Mouse (Mus musculus) retina, postnatal 1 day (tissue): Measurements from ENCODE around the gene Calm3.
"Not testable (repeated sequence)": the region's sequence is repeated elsewhere in the genome, so short reads cannot be mapped to it uniquely, and the experiment has no call there.

Source experiments
- DNase-seq: peaks from one replicate; pipeline ENCODE4 v3.0.0-alpha.2; 2012

The Calm3 gene

GRCm38 (mm10) chr7:16924037-16924834 is at the start of gene Calm3:
Calm3 (minus strand) TSS chr7:16924114.
- peak; percentile 100 for DNase-seq

- no peak for DNase-seq
Observed at GRCm38 (mm10) chr7:16971160-16971559, 47.2 kb upstream of the Calm3 start.

DNA sequence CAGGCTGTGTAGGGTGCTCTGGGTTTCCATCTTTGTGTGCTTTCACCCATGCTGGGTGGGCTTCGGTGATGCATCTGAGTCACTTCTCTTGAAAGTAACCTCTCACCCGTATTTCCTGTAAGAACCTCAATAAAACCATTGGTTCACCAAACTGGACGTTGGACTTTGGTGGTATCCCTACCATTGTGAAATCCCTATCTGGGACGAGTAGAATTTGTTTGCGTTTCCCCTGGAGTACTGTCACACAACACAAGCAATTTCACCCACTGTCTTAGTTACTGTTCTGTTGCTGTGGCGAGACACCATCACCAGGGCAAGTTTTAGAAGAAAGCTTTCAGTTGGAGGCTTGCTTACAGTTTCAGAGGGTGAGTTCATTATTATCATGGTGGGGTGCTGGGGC is 44.5 kb upstream of the Calm3 start:
- no peak for DNase-seq

- no peak for DNase-seq
Observed at GRCm38 (mm10) chr7:16961678-16962077, 37.8 kb upstream of the Calm3 start.

GRCm38 (mm10) chr7:16959539-16960187 is 35.7 kb upstream of the Calm3 start, which contains the start of gene Pnmal1:
Pnmal1 (plus strand) TSS chr7:16959679.
- DNase-seq: peak; percentile 99

DNA sequence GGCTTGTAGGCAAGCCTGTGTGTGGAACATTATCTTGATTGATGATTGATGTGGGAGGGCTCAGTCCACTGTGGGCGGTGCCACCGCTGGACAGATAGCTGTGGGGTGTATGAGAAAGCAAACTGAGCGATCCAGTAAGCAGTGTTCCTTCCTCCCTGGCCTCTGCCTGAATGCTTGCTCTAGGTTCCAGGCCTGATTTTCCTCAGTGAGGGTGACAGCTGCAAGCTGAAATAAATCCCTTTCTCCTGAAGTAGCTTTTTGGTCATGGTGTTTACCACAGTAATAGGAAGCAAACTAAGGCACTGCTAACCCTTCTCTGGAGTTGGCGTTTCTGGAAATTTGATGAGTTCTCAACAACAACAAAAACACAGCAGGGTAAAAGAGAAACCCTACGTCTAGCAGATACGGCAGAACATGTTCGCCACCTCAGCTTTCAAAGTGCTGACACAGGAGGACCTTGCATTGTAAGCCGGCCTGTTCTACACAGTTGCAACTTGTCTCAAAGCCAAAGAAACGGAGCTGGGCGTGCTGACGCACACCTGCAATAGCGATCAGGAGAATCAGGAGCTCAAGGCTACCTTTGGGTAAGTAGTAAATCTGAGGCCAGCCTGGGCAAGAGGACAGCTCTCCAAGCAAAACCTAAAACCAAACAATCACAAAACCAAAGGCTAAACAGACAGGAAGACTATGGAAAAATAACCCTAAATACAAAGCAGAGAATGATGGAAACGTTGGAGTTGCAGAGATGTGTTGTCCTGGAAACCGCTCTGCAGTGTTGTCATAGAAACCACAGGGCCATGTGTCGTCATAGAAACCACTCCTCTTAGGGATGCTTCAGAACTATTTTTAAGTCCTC is 32.7 kb upstream of the Calm3 start:
- peak; percentile 47 for DNase-seq

- no peak for DNase-seq
Observed at GRCm38 (mm10) chr7:16955712-16956111, 31.8 kb upstream of the Calm3 start.

- not testable (repeated sequence) for DNase-seq
Observed at GRCm38 (mm10) chr7:16953776-16954175, 29.9 kb upstream of the Calm3 start.

GRCm38 (mm10) chr7:16950861-16951635 is 27.1 kb upstream of the Calm3 start:
- peak; percentile 92 for DNase-seq

GRCm38 (mm10) chr7:16949908-16950841 is 26.3 kb upstream of the Calm3 start:
- DNase-seq: peak; percentile 86

DNA sequence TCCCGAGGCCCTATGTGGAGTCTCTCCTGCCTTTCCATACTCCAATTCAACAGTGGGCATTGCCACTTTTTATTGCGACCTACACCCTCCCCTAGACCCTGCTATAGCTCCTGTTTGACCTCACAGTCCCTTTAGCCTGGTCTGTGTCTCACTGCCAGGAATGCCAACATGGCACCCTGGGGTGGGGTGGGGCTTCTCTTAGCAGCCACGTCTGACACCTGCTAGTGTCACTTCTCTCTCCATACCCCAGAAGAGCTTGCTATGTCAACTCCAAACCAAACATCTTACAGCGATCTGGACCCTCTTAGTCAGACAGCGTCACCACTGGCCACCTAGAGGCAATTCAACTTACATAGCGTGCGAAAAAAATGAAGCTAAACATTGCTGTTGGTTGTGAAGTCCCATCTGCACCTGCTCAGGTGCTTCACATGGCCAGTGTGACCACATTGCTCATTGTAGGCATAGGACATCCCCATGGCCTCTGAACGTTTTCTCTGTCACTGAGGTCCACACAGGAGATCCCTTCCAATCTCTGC is 25.1 kb upstream of the Calm3 start:
- DNase-seq: no peak

DNA sequence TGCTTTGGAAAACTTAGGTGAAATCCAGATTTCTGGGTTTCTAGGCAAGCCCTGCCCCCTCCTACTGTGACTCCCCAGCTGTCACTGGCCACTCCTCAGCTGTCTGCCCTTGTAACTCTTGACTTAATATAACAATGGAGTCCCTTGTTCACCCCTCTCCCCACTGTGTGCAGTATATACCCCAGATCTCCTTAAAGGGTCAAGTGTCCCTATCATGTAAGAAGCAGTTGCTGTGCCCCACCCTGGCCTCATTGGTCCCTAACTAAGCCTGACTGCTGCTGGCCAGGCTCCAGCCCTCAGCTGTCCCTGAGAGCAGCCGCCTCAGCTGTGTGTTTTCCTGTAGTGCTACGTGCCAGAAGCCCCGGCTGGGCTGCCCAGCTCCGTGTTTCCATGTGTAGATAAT is 24.0 kb upstream of the Calm3 start:
- peak; percentile 78 for DNase-seq

GRCm38 (mm10) chr7:16947349-16947895 is 23.5 kb upstream of the Calm3 start:
- peak; percentile 37 for DNase-seq

- peak; percentile 66 for DNase-seq
Observed at GRCm38 (mm10) chr7:16946441-16947348, 22.8 kb upstream of the Calm3 start.

DNA sequence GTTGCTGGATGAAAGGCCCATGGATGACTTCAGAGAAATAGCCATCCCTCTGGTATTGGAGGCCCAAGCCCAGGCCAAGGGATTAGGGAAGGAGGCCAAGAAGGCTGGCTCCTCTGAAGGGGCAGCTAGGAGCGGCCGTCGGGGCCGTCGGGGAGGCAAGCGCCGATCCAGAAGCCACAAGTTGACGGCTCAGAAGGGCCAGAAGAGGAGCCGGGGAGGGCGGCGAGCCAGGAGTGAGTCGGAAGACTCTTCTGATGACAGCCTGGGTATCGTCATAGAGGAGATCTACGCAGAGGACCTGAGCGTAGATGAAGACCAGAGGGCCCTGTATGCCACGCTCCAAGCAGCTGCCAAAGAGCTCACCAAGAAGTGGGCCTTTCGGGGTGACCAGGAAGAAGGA is 21.5 kb upstream of the Calm3 start:
- no peak for DNase-seq

- no peak for DNase-seq
Observed at GRCm38 (mm10) chr7:16944808-16945315, 20.9 kb upstream of the Calm3 start.

GRCm38 (mm10) chr7:16944061-16944807 is 20.3 kb upstream of the Calm3 start, which contains the start of gene Pnmal2:
Pnmal2 (plus strand) TSS chr7:16944682.
- DNase-seq: peak; percentile 96

DNA sequence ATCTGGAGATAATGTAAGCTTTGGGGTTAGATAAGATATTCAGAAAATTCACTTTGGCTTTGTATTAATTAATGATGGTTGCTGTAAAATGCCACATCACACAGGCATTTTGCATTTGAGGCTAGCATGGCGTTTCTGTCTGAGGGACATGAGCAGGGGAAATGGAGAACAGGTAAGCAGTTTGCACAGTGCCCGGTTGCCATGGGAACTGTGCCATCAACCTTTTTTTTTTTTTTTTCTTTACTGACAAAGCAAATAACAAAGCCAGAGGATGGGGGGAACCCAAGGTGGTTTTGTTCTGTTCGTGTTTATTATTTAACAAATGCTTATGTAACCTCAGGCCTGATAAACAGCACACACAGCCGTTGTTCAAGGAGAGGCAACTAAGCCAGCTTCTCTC is 18.9 kb upstream of the Calm3 start:
- DNase-seq: no peak

DNA sequence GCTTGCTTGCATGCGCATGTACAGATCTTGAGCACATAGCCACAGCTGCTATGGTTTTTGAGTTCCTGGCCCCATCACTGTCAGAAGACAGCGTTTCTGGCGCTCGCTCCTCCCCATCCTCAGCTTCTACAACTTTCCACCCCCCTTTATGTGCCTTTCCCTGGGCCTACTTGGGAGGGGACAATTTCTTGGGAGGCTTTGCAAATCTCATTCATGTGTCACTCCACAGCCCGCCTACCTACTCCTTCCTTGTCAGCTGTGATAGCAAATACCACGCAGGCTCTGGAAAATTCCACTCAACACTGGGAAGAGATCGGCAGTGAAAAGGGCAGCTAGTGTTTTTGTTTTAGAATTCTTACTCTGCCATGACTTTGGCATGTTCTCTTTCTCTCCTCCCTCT is 16.4 kb upstream of the Calm3 start:
- DNase-seq: no peak
